Mouse (Mus musculus) spleen, postnatal 10 days (tissue): ENCODE measurements around the gene Itgb5.

Experiments used
- DNase-seq, 2 experiments: peaks; one replicate each; pipeline ENCODE4 v3.0.0; 2021 to 2022; ENCODE audit warnings: low spot score in 2 of 2

Itgb5 gene

GRCm38 (mm10) chr16:33904553-33904952 is 75.1 kb downstream of the Itgb5 start:
- DNase-seq, result no peak

DNA sequence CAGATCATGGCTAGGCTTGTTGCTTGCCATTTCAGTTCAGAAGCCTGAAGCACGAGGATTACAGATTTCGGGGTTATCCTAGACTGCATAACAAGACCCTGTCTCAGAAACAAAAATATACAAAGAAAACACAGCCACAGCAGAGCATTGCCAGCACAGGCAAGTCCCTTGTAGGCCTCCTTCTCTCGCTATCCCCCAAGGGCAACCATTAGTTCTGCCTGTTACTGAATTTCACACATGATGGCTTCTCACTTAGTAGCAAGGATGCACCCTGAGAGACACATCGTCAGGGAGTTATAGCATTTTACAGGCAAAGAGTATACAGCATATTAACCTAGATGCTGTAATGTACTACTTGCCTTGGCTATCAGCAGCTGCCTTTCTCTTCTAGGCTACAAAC is 78.8 kb downstream of the Itgb5 start:
- no peak for DNase-seq

DNA sequence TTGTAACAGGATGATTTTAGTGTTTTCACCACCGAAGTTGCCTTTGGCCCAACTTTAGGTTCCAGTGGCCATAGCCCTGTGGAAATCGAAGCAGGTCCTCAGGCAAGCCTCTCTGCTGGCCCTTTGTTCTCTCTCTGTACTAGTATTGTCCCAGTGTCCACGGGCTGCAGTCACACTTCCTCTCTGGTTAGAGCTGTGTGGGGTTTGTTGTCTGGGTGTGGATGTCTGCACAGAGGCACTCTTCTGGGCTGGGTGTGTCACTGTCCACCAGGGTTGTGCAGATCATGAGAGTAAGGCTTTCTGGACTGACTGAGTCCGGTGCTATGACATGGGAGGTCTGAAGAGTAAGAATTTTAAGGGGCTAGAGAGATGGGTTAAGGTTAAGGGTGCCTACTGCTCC is 85.5 kb downstream of the Itgb5 start:
- DNase-seq, result no peak

DNA sequence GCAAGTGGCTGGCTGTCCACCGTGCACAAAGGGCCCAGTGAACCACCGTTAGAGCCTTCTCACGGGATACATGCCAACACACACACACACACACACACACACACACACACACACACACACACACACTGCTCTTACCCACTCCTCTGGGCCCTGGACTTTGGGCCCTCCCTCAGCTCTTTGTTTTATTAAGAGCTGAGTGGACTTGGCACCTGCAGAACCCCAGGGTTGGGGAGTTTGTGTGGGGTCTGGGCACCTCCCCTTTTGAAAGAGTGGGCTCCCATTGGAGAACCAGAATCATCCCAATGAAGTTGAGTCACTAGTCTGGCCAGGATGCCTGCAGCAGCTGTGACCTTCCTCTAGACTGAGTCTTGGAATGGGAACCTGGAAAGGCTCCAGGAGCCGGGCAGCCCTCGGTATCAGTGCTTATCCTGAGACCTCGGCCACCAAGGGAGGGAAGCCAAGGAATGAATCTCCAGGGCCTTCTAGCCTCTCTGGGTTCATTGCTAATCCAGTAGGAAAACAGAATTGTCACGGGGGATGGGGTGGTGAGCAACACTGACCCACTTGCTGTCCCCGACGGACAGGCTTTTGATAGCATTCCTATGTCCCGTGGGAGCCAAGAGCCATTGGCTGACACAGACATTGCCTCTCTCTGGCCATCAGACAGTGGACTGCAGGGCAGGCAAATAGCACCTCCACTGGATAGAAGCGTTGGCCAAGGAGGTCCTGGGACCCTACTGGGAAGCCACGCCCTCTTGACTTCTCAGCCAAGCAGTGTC is 87.2 kb downstream of the Itgb5 start:
- no peak for DNase-seq

DNA sequence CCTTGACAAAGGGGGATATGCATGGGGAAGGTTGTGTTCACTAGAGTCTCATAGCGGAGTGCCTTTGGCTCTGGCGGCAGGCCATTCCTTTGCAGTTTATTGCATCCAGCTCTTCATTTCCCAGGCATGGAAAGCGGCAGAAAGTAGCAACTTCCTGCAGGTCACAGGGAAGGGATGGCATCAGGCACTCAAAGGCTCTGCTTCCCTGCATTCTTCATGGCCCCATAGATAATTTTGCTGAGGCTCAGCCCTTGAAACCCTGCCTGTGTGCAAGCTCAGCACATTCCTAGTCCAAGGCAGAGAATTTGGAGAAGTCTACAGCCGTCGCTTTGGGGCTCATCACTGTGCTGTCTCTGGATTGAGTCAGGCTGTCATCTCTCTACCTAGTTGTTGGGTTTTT is 87.9 kb downstream of the Itgb5 start:
- no peak for DNase-seq

GRCm38 (mm10) chr16:33917926-33918325 is 88.5 kb downstream of the Itgb5 start:
- no peak for DNase-seq

DNA sequence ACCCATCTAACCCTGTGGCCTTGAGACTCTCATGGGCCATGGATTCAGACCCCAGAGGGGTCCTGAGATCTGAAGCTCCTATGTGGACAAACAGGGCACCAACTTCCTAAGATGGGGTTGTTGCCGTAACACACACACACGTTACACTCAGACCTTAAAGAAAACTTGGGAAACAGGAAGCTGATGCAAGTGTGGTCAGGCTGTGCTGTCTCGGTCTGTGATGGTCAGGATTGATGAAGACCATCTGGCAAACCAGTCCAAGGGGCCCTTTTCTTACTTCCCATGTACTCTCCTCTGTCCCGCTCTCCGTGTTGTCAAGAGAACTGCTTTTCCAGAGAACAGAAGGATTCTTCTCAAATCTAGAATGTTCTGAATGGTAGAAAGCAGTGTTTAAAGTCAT is 92.0 kb downstream of the Itgb5 start:
- DNase-seq, result no peak

GRCm38 (mm10) chr16:33922111-33923000 is 92.9 kb downstream of the Itgb5 start:
- DNase-seq, result peak in 1 of 2 experiments; percentile 28

- DNase-seq, result no peak
Measured at GRCm38 (mm10) chr16:33923001-33923316, 93.5 kb downstream of the Itgb5 start.

- DNase-seq, result no peak
Measured at GRCm38 (mm10) chr16:33923758-33924157, 94.3 kb downstream of the Itgb5 start.

GRCm38 (mm10) chr16:33927263-33927824 is 97.9 kb downstream of the Itgb5 start:
- no peak for DNase-seq

DNA sequence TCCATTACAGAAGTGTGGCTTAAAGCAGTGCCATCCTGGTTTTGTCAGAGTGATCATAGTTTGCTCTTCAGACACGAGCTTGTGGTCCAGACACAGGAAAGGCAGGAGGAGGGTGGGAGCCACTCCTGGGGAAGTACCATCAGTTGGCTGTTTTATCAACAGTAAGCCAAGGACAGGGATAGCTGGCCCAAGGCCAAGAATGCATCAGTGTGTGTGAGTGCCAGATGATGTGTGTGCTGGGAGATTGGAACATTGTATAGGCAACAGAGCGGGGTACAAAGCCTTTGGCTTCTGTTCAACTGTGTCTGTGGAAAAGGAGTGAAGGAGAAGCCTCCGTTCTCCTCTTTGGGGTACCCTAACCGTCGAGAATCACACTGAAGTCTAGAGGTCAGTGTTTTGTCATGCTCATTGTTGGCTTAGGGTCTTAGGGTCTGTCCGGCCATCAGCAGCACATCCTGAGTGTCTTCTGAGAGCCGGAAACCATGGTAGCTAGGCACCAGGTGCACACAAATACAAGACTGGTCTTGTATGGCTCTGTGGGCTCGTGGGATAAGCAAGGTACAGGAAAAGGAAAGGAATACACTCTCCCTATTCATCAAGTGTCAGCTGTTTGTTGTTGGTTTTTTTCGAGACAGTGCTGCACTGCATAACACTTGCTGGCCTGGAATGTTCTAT is 99.5 kb downstream of the Itgb5 start:
- DNase-seq, result no peak

DNA sequence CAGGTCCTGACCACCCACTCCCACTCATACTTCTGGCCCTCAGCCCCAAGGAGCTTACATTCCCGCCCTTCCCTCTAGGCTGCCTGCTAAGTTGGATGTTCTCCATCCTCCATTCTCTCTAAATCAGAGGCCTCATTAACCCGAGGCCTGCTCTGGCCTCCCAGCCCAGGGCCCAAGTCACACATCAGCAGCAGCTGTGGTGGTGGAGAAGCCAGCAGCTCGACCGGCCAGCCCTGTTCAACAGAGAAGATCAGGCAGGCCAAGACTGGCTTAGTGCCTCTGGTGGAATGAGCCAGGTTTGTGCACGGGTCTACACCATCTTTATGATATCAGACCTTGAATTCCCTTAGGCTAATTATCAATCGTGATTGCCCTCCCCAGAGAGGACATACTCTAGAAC is 101.3 kb downstream of the Itgb5 start:
- no peak for DNase-seq

- DNase-seq, result no peak
Measured at GRCm38 (mm10) chr16:33931682-33932081, 102.2 kb downstream of the Itgb5 start.

DNA sequence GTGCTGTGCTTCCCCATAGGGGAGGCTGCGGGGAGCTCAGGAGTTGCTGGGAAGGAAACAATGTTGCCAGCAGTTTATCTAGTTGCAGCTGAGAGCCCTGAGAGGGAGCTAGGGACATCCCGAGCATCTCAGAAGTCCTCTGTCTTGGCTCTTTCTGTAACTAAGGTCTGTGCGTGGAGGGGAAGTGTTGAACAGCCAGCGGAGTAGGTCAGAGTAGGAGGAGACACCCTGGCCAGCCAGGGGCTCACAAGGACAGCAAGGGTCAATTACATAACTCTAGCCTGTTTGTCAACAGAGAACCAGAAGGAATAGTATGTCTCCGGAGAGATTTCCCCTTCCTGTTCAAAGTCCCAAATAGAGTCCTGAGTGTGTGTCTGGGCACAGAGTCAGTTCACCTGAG is 102.7 kb downstream of the Itgb5 start:
- no peak for DNase-seq

- DNase-seq, result no peak
Measured at GRCm38 (mm10) chr16:33933411-33933810, 103.9 kb downstream of the Itgb5 start.

- DNase-seq, result no peak
Measured at GRCm38 (mm10) chr16:33934701-33935406, 105.4 kb downstream of the Itgb5 start.

DNA sequence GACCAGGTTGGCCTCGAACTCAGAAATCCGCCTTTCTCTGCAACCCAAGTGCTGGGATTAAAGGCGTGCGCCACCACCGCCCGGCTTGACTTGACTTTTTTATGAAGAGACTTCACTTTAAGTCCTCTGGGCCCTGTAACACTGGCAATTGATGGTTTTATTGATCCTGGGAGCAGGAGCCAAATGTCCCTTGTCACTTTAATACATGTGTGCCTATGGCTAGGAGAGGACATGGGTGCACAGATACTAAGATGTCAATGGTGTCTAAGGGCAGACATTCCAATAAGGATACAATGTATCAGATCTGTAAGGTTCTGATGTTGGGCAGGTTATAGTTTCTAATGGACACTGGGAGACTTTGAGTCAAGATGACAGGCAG is 105.9 kb downstream of the Itgb5 start:
- no peak for DNase-seq

GRCm38 (mm10) chr16:33936885-33937284 is 107.4 kb downstream of the Itgb5 start:
- DNase-seq, result no peak

GRCm38 (mm10) chr16:33937567-33937966 is 108.1 kb downstream of the Itgb5 start:
- no peak for DNase-seq

- no peak for DNase-seq
Measured at GRCm38 (mm10) chr16:33938311-33939132, 109.1 kb downstream of the Itgb5 start.
